Mouse (Mus musculus) CH12.LX (cell line): ENCODE data around the gene Plau. TPM values are rescaled to one million over a fixed set of nuclear protein-coding genes. Genes with fewer than 3 reads are reported as not detected.

Experiments
- DNase-seq: peaks from one replicate; pipeline ENCODE4 v3.0.0-alpha.2; 2013; ENCODE audit errors: extremely low read depth
- H3K27ac ChIP-seq: 2 replicates; pipeline ENCODE4 v1.5.1; 2012; ENCODE audit warnings: low read depth, mild to moderate bottlenecking, control low read depth, moderate library complexity; ENCODE audit not compliant: insufficient read depth
- H3K27me3 ChIP-seq: replicated peaks from 2 replicates; pipeline ENCODE3; 2012; ENCODE audit warnings: inconsistent platforms
- H3K36me3 ChIP-seq, 2 experiments: replicated peaks in 1 of 2; 2 replicates each; pipeline versions ENCODE3 to v1.6.1; 2012; ENCODE audit warnings: inconsistent platforms in 1 of 2, low read length in 1 of 2, mild to moderate bottlenecking in 1 of 2, mixed read lengths in 1 of 2, moderate library complexity in 1 of 2; ENCODE audit not compliant: control insufficient read depth in 1 of 2, insufficient read depth in 1 of 2
- H3K4me1 ChIP-seq, 2 experiments: 2 replicates each; pipeline ENCODE4 v1.6.1; 2012; ENCODE audit warnings: inconsistent platforms in 1 of 2, moderate library complexity in 1 of 2; ENCODE audit not compliant: insufficient read depth in 2 of 2, control insufficient read depth in 1 of 2
- H3K4me2 ChIP-seq: 2 replicates; pipeline ENCODE4 v1.6.1; 2012; ENCODE audit warnings: low read depth, mild to moderate bottlenecking, control low read depth; ENCODE audit not compliant: poor library complexity, insufficient read depth, severe bottlenecking
- H3K4me3 ChIP-seq, 3 experiments: fragments of 150-350 bp in 1 of 3; sonication (generic) in 1 of 3; replicated peaks in 1 of 3; 2 replicates each; pipeline versions ENCODE3 to v1.5.1; 2011 to 2012; ENCODE audit warnings: low read depth in 2 of 3, low read length in 2 of 3, mild to moderate bottlenecking in 2 of 3, moderate library complexity in 2 of 3, control low read depth in 1 of 3, improper control_type of control experiment in 1 of 3, inconsistent platforms in 1 of 3, mixed read lengths in 1 of 3; ENCODE audit not compliant: poor library complexity in 1 of 3
- H3K79me2 ChIP-seq: replicated peaks from 2 replicates; pipeline ENCODE4 v1.6.1; 2012; ENCODE audit warnings: mild to moderate bottlenecking, moderate library complexity; ENCODE audit not compliant: control insufficient read depth, poor library complexity, insufficient read depth, severe bottlenecking; ENCODE audit errors: extremely low read depth
- H3K9ac ChIP-seq: 2 replicates; pipeline ENCODE4 v1.6.1; 2012; ENCODE audit warnings: low read depth, mild to moderate bottlenecking, control low read depth, moderate library complexity; ENCODE audit not compliant: insufficient read depth
- H3K9me3 ChIP-seq: replicated peaks from 2 replicates; pipeline ENCODE3; 2012; ENCODE audit warnings: low read length, inconsistent platforms, mixed read lengths
- BHLHE40 ChIP-seq: IDR thresholded peaks from 2 replicates; pipeline ENCODE4 v1.6.1; 2011; ENCODE audit warnings: mild to moderate bottlenecking, low read depth, low read length, improper control_type of control experiment
- CHD1 ChIP-seq: IDR thresholded peaks from 2 replicates; pipeline ENCODE4 v1.6.1; 2012; ENCODE audit warnings: low read depth, low read length, improper control_type of control experiment, inconsistent platforms
- CHD2 ChIP-seq: IDR thresholded peaks from 2 replicates; pipeline ENCODE4 v1.6.1; 2011; ENCODE audit warnings: low read length, improper control_type of control experiment
- CTCF ChIP-seq, 2 experiments: IDR thresholded peaks in 1 of 2; conservative IDR thresholded peaks in 1 of 2; 2 replicates each; pipeline ENCODE4 v1.5.1; 2011 to 2012; ENCODE audit warnings: low read depth in 2 of 2, low read length in 2 of 2, improper control_type of control experiment in 1 of 2, inconsistent platforms in 1 of 2, mild to moderate bottlenecking in 1 of 2, moderate library complexity in 1 of 2
- E2F4 ChIP-seq: IDR thresholded peaks from 2 replicates; pipeline ENCODE4 v1.6.1; 2011; ENCODE audit warnings: low read depth, low read length, improper control_type of control experiment; ENCODE audit not compliant: insufficient replicate concordance
- GABPA ChIP-seq: IDR thresholded peaks from 2 replicates; pipeline ENCODE4 v1.6.1; 2012; ENCODE audit warnings: low read depth, low read length, improper control_type of control experiment, inconsistent platforms; ENCODE audit not compliant: insufficient replicate concordance
- HCFC1 ChIP-seq: IDR thresholded peaks from 2 replicates; pipeline ENCODE4 v1.6.1; 2012; ENCODE audit warnings: low read depth, mild to moderate bottlenecking, inconsistent platforms, low read length, improper control_type of control experiment
- IRF4 ChIP-seq: IDR thresholded peaks from 2 replicates; pipeline ENCODE4 v1.6.1; 2014; ENCODE audit warnings: low read depth, mild to moderate bottlenecking, inconsistent platforms, low read length, improper control_type of control experiment
- JUN ChIP-seq: IDR thresholded peaks from 2 replicates; pipeline ENCODE4 v1.6.1; 2011; ENCODE audit warnings: low read depth, mild to moderate bottlenecking, low read length, improper control_type of control experiment, moderate library complexity; ENCODE audit not compliant: insufficient read depth
- MAFK ChIP-seq: IDR thresholded peaks from 2 replicates; pipeline ENCODE4 v1.6.1; 2011; ENCODE audit warnings: low read length, improper control_type of control experiment; ENCODE audit not compliant: insufficient replicate concordance
- MAX ChIP-seq: IDR thresholded peaks from 2 replicates; pipeline ENCODE4 v1.6.1; 2011; ENCODE audit warnings: low read length, improper control_type of control experiment
- MAZ ChIP-seq: IDR thresholded peaks from 2 replicates; pipeline ENCODE4 v1.6.1; 2012; ENCODE audit warnings: low read depth, mild to moderate bottlenecking, inconsistent platforms, low read length, improper control_type of control experiment, moderate library complexity
- MEF2A ChIP-seq: IDR thresholded peaks from 2 replicates; pipeline ENCODE4 v1.6.1; 2014; ENCODE audit warnings: low read depth, mild to moderate bottlenecking, inconsistent platforms, low read length, improper control_type of control experiment, borderline replicate concordance
- MYC ChIP-seq: IDR thresholded peaks from 2 replicates; pipeline ENCODE4 v1.6.1; 2011; ENCODE audit warnings: low read depth, mild to moderate bottlenecking, improper control_type of control experiment, low read length
- NRF1 ChIP-seq: IDR thresholded peaks from 2 replicates; pipeline ENCODE4 v1.6.1; 2014; ENCODE audit warnings: low read depth, mild to moderate bottlenecking, inconsistent platforms, low read length, improper control_type of control experiment, moderate library complexity
- PAX5 ChIP-seq: IDR thresholded peaks from 2 replicates; pipeline ENCODE4 v1.6.1; 2012; ENCODE audit warnings: low read length, inconsistent platforms, mixed read lengths
- POLR2AphosphoS2 ChIP-seq: IDR thresholded peaks from 2 replicates; pipeline ENCODE4 v1.6.1; 2011; ENCODE audit warnings: low read depth, low read length, improper control_type of control experiment
- RAD21 ChIP-seq: IDR thresholded peaks from 2 replicates; pipeline ENCODE4 v1.6.1; 2011; ENCODE audit warnings: low read depth, mild to moderate bottlenecking, low read length, improper control_type of control experiment, moderate library complexity
- TBP ChIP-seq: conservative IDR thresholded peaks from 2 replicates; pipeline ENCODE4 v1.6.1; 2011; ENCODE audit warnings: low read depth, low read length, improper control_type of control experiment
- USF1 ChIP-seq: IDR thresholded peaks from 2 replicates; pipeline ENCODE4 v1.6.1; 2014; ENCODE audit warnings: low read depth, mild to moderate bottlenecking, inconsistent platforms, low read length, improper control_type of control experiment
- USF2 ChIP-seq: conservative IDR thresholded peaks from 2 replicates; pipeline ENCODE4 v1.6.1; 2011; ENCODE audit warnings: low read depth, low read length, improper control_type of control experiment
- ZKSCAN1 ChIP-seq: IDR thresholded peaks from 2 replicates; pipeline ENCODE4 v1.6.1; 2012; ENCODE audit warnings: low read depth, inconsistent platforms, low read length, improper control_type of control experiment, borderline replicate concordance
- ZMIZ1 ChIP-seq: IDR thresholded peaks from 2 replicates; pipeline ENCODE4 v1.6.1; 2012; ENCODE audit warnings: low read depth, mild to moderate bottlenecking, inconsistent platforms, low read length, improper control_type of control experiment
- dilution Hi-C: fragments of 300-500 bp; cut with MboI; formaldehyde crosslinking; loops from 2 replicates; pipeline ENCODE4 v1.14.3; 2020; ENCODE audit warnings: low sequenced_read_pairs; ENCODE audit not compliant: extremely low pct_unique_long_range_greater_than_20kb, extremely low pct_ligation_motif_present
- in situ Hi-C: fragments of 300-500 bp; cut with MboI; formaldehyde crosslinking; loops from 3 replicates; pipeline ENCODE4 v1.14.3; 2019; ENCODE audit warnings: low sequenced_read_pairs, low pct_ligation_motif_present, low pct_unique_long_range_greater_than_20kb, mixed read lengths
- polyA plus RNA-seq: library from polyadenylated mRNA; unstranded; fragments of >175 nt; gene quantifications from 2 replicates; pipeline ENCODE4 v1.2.1, GENCODE M21; 2012; ENCODE audit warnings: low read depth; ENCODE audit not compliant: insufficient read length
- total RNA-seq, 2 experiments: library from RNA; depleted of rRNA; stranded (reverse); fragments of 300-350 nt in 1 of 2; fragments of >200 nt in 1 of 2; gene quantifications; 2 replicates each; pipeline ENCODE4 v1.2.3; 2012 to 2014

Gene Plau
- total and polyA plus RNA-seq, 3 experiments = 1.8 to 2.8 (median 2.4) TPM

DNA sequence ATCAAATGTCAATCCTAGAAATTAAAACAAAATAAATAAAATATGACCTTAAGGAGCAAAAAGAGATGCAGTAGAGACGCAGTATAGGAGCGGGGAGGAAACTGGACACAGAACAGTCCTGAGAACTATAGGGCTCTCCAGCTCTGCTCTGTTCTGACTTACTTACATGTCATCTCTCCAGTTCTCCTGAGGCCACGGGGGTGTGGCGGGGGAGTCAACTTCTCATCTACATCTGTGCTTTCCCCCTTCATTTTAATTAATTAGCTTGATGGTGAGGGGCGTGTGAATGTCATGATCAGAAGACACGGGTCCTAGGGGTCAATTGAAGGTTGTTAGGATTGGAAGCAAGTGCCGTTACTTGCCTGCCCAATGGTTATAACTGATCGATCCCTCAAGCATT, 9.4 kb upstream of the Plau start:
- H3K9me3 ChIP-seq = no peaks in the 10 kb centered on the region
- H3K9ac ChIP-seq = no peak overlapping the region
- no peak overlapping the region for H3K27ac ChIP-seq
- dilution Hi-C loops = no loop called here
- H3K4me2 ChIP-seq = no peak overlapping the region
- H3K36me3 ChIP-seq = no peaks in the 10 kb centered on the region
- H3K4me1 ChIP-seq = peaks cover 16 to 69% of the 10 kb centered on the region in 2 experiments
- TF ChIP-seq BHLHE40 = no peak
- TF ChIP-seq JUN = no peak
- no peak for TF ChIP-seq GABPA
- no peak for TF ChIP-seq HCFC1
- TF ChIP-seq ZMIZ1 = no peak
- no peak for TF ChIP-seq MYC
- no peak for TF ChIP-seq E2F4
- TF ChIP-seq MAZ = no peak
- no peak for TF ChIP-seq IRF4
- no peak for TF ChIP-seq MEF2A
- no peak for TF ChIP-seq TBP
- TF ChIP-seq USF1 = no peak
- TF ChIP-seq, all 38 proteins: peak for 0
- in situ Hi-C loops = no loop called here
- DNase-seq = no peak
- Histone ChIP-seq H3K27me3 (no peaks in the 10 kb centered on the region), H3K4me3 (no peak overlapping the region), H3K79me2 (no peaks in the 10 kb centered on the region)

DNA sequence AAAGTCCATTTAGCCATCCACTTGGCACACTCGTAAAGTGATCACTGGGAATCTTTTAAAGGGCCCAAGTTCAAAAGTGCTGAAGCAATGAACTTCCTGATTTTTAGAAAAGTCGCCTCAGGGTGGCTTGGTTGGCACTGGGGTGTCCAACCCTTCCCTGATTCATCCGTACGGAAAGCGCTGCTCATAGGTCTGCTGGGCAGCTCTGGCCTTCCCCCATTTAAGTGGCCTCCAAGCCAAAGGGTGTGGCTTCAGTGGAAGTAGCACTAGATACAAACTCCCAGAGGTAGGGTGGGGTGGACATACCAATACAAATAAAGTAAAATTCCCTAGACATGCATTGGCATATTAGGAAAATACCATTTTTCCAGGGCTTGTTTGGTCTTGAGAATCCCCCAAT, 9.0 kb upstream of the Plau start:
- H3K36me3 ChIP-seq = no peaks in the 10 kb centered on the region
- H3K79me2 ChIP-seq = no peaks in the 10 kb centered on the region
- H3K27me3 ChIP-seq = no peaks in the 10 kb centered on the region
- H3K4me2 ChIP-seq = no peak overlapping the region
- H3K4me3 ChIP-seq = no peak overlapping the region
- H3K9ac ChIP-seq = no peak overlapping the region
- DNase-seq = no peak
- dilution Hi-C loops (no loop called here), in situ Hi-C loops (no loop called here)
- H3K4me1 ChIP-seq = peaks cover 16 to 73% of the 10 kb centered on the region in 2 experiments
- H3K9me3 ChIP-seq = no peaks in the 10 kb centered on the region
- H3K27ac ChIP-seq = no peak overlapping the region
- TF ChIP-seq CHD1 (no peak), CTCF (conservative IDR thresholded peaks at IDR 0.05 in 1 of 2, IDR thresholded peaks at IDR 0.05 in 1 of 2; ENCODE audit: low read depth in 2 of 2, low read length in 2 of 2) (no peak), IRF4 (no peak), JUN (no peak), MAFK (no peak), MEF2A (no peak), PAX5 (no peak), MAX (no peak), MAZ (no peak), USF2 (no peak), NRF1 (no peak), HCFC1 (no peak), RAD21 (no peak), POLR2AphosphoS2 (no peak), E2F4 (no peak), CHD2 (no peak), ZKSCAN1 (no peak)
